Mouse (Mus musculus) cerebellum, adult 2 months (tissue): ENCODE measurements around the gene Npsr1. TPM values are rescaled to one million over a fixed set of nuclear protein-coding genes. Genes with fewer than 3 reads are reported as not detected.

ENCODE experiments used
- DNase-seq, 2 experiments: peaks; one replicate each; pipeline ENCODE4 v3.0.0; 2021
- H3K27ac ChIP-seq: fragments of 200-500 bp; 2 replicates; pipeline ENCODE4 v1.5.1; 2012; ENCODE audit warnings: low read length, control low read depth, inconsistent platforms; ENCODE audit not compliant: insufficient read depth
- H3K27me3 ChIP-seq: fragments of 200-500 bp; 2 replicates; pipeline ENCODE4 v1.6.1; 2012; ENCODE audit warnings: inconsistent platforms, mild to moderate bottlenecking, low read length, moderate library complexity; ENCODE audit not compliant: control insufficient read depth, insufficient read depth
- H3K4me1 ChIP-seq: fragments of 200-500 bp; 2 replicates; pipeline ENCODE4 v1.6.1; 2011; ENCODE audit warnings: low read length; ENCODE audit not compliant: control insufficient read depth, insufficient read depth
- H3K4me3 ChIP-seq: fragments of 200-500 bp; replicated peaks from 2 replicates; pipeline ENCODE3; 2011; ENCODE audit warnings: mild to moderate bottlenecking, low read depth, low read length, control low read depth; ENCODE audit not compliant: insufficient read depth
- CTCF ChIP-seq: fragments of 200-500 bp; IDR thresholded peaks from 2 replicates; pipeline ENCODE4 v1.5.1; 2011; ENCODE audit warnings: low read depth, mild to moderate bottlenecking, control low read depth, low read length, moderate library complexity, borderline replicate concordance; ENCODE audit not compliant: insufficient read depth
- POLR2A ChIP-seq: fragments of 200-500 bp; IDR thresholded peaks from 2 replicates; pipeline ENCODE4 v1.6.1; 2011; ENCODE audit warnings: low read length, control low read depth, borderline replicate concordance; ENCODE audit not compliant: insufficient read depth
- WGBS: fragments of 180-500 bp; shearing (Covaris S2); methylation state at CpG from one replicate; pipeline ENCODE4 v1.1.7; 2018; 5-methylcytosine and 5-hydroxymethylcytosine counted together
- polyA plus RNA-seq: library from polyadenylated mRNA; depleted of rRNA; stranded (reverse); fragments of >200 nt; gene quantifications from 2 replicates; pipeline ENCODE4 v1.2.3, GENCODE M21; 2012

Gene Npsr1
- polyA plus RNA-seq, 1 experiment = 0.28 TPM

GRCm38 (mm10) chr9:24247557-24247956, 149.8 kb downstream of the Npsr1 start:
- Histone ChIP-seq H3K4me3 (no peak overlapping the region), H3K4me1 (no peaks in the 10 kb centered on the region), H3K27me3 (no peaks in the 10 kb centered on the region), H3K27ac (no peak overlapping the region)
- no peak for TF ChIP-seq CTCF
- no peak for TF ChIP-seq POLR2A
- DNase-seq = no peak

- no peak for DNase-seq
- H3K27ac ChIP-seq = no peak overlapping the region
- 64% methylated on average over 8 of the region's 8 CpGs for WGBS
- H3K4me1 ChIP-seq = no peaks in the 10 kb centered on the region
- no peak overlapping the region for H3K4me3 ChIP-seq
- TF ChIP-seq POLR2A (no peak), CTCF (no peak)
- no peaks in the 10 kb centered on the region for H3K27me3 ChIP-seq
Observed at GRCm38 (mm10) chr9:24254236-24254635, 156.4 kb downstream of the Npsr1 start.

GRCm38 (mm10) chr9:24280498-24281287, 182.9 kb downstream of the Npsr1 start:
- H3K4me1 ChIP-seq = no peaks in the 10 kb centered on the region
- 76% methylated on average over 2 of the region's 2 CpGs for WGBS
- H3K27me3 ChIP-seq = no peaks in the 10 kb centered on the region
- TF ChIP-seq POLR2A = no peak
- TF ChIP-seq CTCF = no peak
- H3K4me3 ChIP-seq = no peak overlapping the region
- DNase-seq = no peak
- H3K27ac ChIP-seq = no peak overlapping the region

- Histone ChIP-seq H3K27me3 (no peaks in the 10 kb centered on the region), H3K27ac (no peak overlapping the region), H3K4me3 (no peak overlapping the region), H3K4me1 (no peaks in the 10 kb centered on the region)
- TF ChIP-seq POLR2A (no peak), CTCF (no peak)
- no peak for DNase-seq
- 74% methylated on average over 3 of the region's 3 CpGs for WGBS
Observed at GRCm38 (mm10) chr9:24282617-24283016, 184.8 kb downstream of the Npsr1 start.

GRCm38 (mm10) chr9:24283071-24283470, 185.3 kb downstream of the Npsr1 start:
- Histone ChIP-seq H3K27ac (no peak overlapping the region), H3K4me3 (no peak overlapping the region), H3K4me1 (no peaks in the 10 kb centered on the region), H3K27me3 (no peaks in the 10 kb centered on the region)
- no peak for DNase-seq
- no peak for TF ChIP-seq POLR2A
- TF ChIP-seq CTCF = no peak
- 44% methylated on average over 2 of the region's 2 CpGs for WGBS

- TF ChIP-seq POLR2A = no peak
- TF ChIP-seq CTCF = no peak
Observed at GRCm38 (mm10) chr9:24283536-24283935, 185.7 kb downstream of the Npsr1 start.

GRCm38 (mm10) chr9:24284239-24285084, 186.7 kb downstream of the Npsr1 start:
- no peak for DNase-seq
- TF ChIP-seq POLR2A = no peak
- TF ChIP-seq CTCF = no peak
- Histone ChIP-seq H3K27ac (no peak overlapping the region), H3K27me3 (no peaks in the 10 kb centered on the region), H3K4me1 (no peaks in the 10 kb centered on the region), H3K4me3 (no peak overlapping the region)
- 82% methylated on average over 5 of the region's 5 CpGs for WGBS

More at GRCm38 (mm10) chr9:24283536-24283935, 185.7 kb downstream of the Npsr1 start:
- Histone ChIP-seq H3K4me3 (no peak overlapping the region), H3K27me3 (no peaks in the 10 kb centered on the region), H3K27ac (no peak overlapping the region), H3K4me1 (no peaks in the 10 kb centered on the region)
- no peak for DNase-seq

- no peak for DNase-seq
- H3K4me1 ChIP-seq = no peaks in the 10 kb centered on the region
- H3K27ac ChIP-seq = no peak overlapping the region
- WGBS = 95% methylated on average over 5 of the region's 5 CpGs
- H3K4me3 ChIP-seq = no peak overlapping the region
- no peaks in the 10 kb centered on the region for H3K27me3 ChIP-seq
- TF ChIP-seq CTCF (no peak), POLR2A (no peak)
Observed at GRCm38 (mm10) chr9:24285419-24285818, 187.6 kb downstream of the Npsr1 start.
